Mouse (Mus musculus) cortical plate, adult 2 months (tissue): ENCODE data around the gene Tpsg1. TPM values are rescaled to one million over a fixed set of nuclear protein-coding genes. Genes with fewer than 3 reads are reported as not detected.
A peak's percentile ranks its signal among the peaks of the same experiment; 100 is the strongest.

Experiments used
- H3K27ac ChIP-seq: fragments of 200-500 bp; 2 replicates; pipeline ENCODE4 v1.5.1; 2012; ENCODE audit warnings: low read length, control low read depth, inconsistent platforms; ENCODE audit not compliant: insufficient read depth
- H3K4me1 ChIP-seq: fragments of 200-500 bp; 2 replicates; pipeline ENCODE4 v1.6.1; 2011; ENCODE audit warnings: low read length; ENCODE audit not compliant: control insufficient read depth, insufficient read depth
- H3K4me3 ChIP-seq: fragments of 200-500 bp; 2 replicates; pipeline ENCODE4 v1.5.1; 2011; ENCODE audit warnings: mild to moderate bottlenecking, low read length, control low read depth; ENCODE audit not compliant: insufficient read depth
- CTCF ChIP-seq: fragments of 200-500 bp; IDR thresholded peaks from 2 replicates; pipeline ENCODE4 v1.5.1; 2011; ENCODE audit warnings: mild to moderate bottlenecking, control low read depth, low read length; ENCODE audit not compliant: insufficient read depth; ENCODE audit errors: extremely low read depth
- POLR2A ChIP-seq: fragments of 200-500 bp; IDR thresholded peaks from 2 replicates; pipeline ENCODE4 v1.6.1; 2011; ENCODE audit warnings: mild to moderate bottlenecking, low read length, control low read depth; ENCODE audit not compliant: insufficient read depth; ENCODE audit errors: extremely low read depth
- polyA plus RNA-seq: library from polyadenylated mRNA; depleted of rRNA; stranded (reverse); fragments of >200 nt; gene quantifications from 2 replicates; pipeline ENCODE4 v1.2.3, GENCODE M21; 2012

Gene Tpsg1
- polyA plus RNA-seq, 1 experiment: not detected

GRCm38 (mm10) chr17:25405224-25405895 is 36.3 kb downstream of the Tpsg1 start:
- H3K27ac ChIP-seq: 0 out of 2 replicates have a peak overlapping the region, but pooled peaks have one; percentile 43
- H3K4me3 ChIP-seq: no peak overlapping the region
- peaks cover 19% of the 10 kb centered on the region for H3K4me1 ChIP-seq
- TF ChIP-seq CTCF (no peak), POLR2A (no peak)

GRCm38 (mm10) chr17:25406011-25406441 is 37.0 kb downstream of the Tpsg1 start:
- Histone ChIP-seq H3K4me1 (peaks cover 22% of the 10 kb centered on the region), H3K4me3 (no peak overlapping the region), H3K27ac (no peak overlapping the region)
- TF ChIP-seq CTCF: 0 out of 2 replicates have a peak, but pooled peaks have one; percentile 16
- TF ChIP-seq POLR2A: no peak

DNA sequence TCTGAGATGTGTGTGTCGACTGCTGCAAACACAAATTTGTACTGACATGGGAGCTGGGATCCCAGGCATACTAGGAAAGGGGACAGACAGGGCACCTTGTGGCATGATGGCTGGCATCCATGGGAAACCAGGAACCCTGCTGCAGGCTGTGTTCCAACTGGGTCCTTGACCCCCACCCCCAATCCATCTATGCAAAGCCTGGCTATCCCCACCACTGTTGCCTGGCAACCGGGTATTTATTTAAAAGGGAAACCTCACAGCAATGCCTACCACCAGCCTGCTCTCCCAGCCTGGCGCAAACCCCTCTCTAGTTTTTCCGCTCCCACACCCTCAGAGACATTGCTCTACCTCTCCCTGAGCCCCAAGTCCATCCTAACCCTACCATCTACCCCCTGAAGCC is 38.3 kb downstream of the Tpsg1 start:
- TF ChIP-seq CTCF: no peak
- TF ChIP-seq POLR2A: no peak
- H3K4me3 ChIP-seq: no peak overlapping the region
- H3K4me1 ChIP-seq: peaks cover 23% of the 10 kb centered on the region
- no peak overlapping the region for H3K27ac ChIP-seq

GRCm38 (mm10) chr17:25408302-25408999 is 39.4 kb downstream of the Tpsg1 start:
- no peak for TF ChIP-seq CTCF
- Histone ChIP-seq H3K4me1 (peaks cover 23% of the 10 kb centered on the region), H3K4me3 (no peak overlapping the region), H3K27ac (no peak overlapping the region)

GRCm38 (mm10) chr17:25409621-25410020 is 40.5 kb downstream of the Tpsg1 start:
- H3K4me3 ChIP-seq: no peak overlapping the region
- H3K4me1 ChIP-seq: peaks cover 23% of the 10 kb centered on the region
- H3K27ac ChIP-seq: no peak overlapping the region
- TF ChIP-seq CTCF (no peak), POLR2A (no peak)

DNA sequence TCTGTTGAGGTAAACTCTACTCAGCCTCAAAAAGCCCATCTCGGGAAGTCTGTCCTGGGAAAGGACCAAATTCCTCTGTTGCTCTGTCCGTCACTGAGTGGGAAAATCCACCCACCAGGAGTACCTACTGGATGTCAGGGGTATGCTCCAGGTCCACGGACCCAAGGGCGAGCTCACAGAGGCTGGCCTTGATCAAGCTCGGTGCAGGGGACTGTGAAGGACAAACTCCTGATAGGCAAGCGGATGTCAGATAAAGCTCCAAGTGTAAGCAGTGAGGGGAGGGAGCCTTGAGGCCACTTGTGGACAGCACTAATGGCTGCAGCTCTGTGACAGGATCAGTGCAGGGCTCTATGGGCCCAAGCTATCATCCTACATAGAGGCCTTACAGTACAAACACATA is 41.1 kb downstream of the Tpsg1 start:
- TF ChIP-seq POLR2A (no peak), CTCF (no peak)
- Histone ChIP-seq H3K27ac (no peak overlapping the region), H3K4me3 (no peak overlapping the region), H3K4me1 (peaks cover 23% of the 10 kb centered on the region)

DNA sequence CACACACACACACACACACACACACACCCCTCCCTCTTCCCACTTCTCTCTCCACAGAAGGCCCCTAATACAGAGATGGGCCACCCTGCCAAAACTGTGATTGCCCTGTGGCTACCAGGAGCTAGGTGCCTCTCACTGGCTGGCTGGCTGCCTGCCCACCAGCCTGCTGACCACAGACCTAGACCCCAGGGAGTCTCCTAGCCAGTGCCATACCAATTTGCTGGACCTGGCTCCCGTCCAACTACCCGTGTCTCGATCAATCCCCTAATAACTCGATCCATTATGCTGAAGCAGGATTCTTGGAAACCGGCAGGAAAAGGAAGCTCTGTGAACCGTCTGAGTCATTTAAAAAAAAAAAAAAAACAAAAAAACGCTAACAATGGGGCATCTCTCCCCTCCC is 41.7 kb downstream of the Tpsg1 start:
- Histone ChIP-seq H3K4me1 (peaks cover 20% of the 10 kb centered on the region), H3K27ac (no peak overlapping the region), H3K4me3 (no peak overlapping the region)
- TF ChIP-seq CTCF (no peak), POLR2A (no peak)

- TF ChIP-seq CTCF: no peak
- no peak for TF ChIP-seq POLR2A
- peaks cover 18% of the 10 kb centered on the region for H3K4me1 ChIP-seq
- H3K27ac ChIP-seq: no peak overlapping the region
- no peak overlapping the region for H3K4me3 ChIP-seq
These were observed 42.2 kb downstream of the Tpsg1 start for GRCm38 (mm10) chr17:25411251-25411650.

DNA sequence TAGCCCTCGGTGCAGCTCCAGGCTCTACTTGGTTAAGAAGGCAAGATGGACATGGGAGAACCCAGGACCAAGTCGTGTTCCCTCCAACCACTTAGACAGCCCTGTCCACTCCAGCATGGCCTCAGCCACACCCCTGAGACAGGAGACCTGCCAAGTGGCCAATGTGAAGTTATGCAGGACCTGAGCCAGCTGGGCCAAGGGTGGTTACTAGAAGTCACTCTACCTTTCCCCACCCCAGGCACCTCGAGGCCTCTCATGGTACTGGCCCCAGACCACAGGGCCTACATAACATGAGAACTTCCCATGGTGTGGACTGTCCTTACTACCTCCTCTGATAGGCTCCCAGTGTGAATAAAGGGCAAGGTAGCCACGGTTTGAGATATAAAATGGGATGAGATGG is 45.1 kb downstream of the Tpsg1 start:
- TF ChIP-seq CTCF: no peak
- no peak for TF ChIP-seq POLR2A
- Histone ChIP-seq H3K4me1 (peaks cover 14% of the 10 kb centered on the region), H3K4me3 (no peak overlapping the region), H3K27ac (no peak overlapping the region)

GRCm38 (mm10) chr17:25414917-25415316 is 45.8 kb downstream of the Tpsg1 start:
- TF ChIP-seq CTCF (no peak), POLR2A (no peak)
- H3K4me3 ChIP-seq: no peak overlapping the region
- H3K27ac ChIP-seq: no peak overlapping the region
- peaks cover 10% of the 10 kb centered on the region for H3K4me1 ChIP-seq

GRCm38 (mm10) chr17:25415421-25415913 is 46.4 kb downstream of the Tpsg1 start:
- H3K27ac ChIP-seq: no peak overlapping the region
- peaks cover 8% of the 10 kb centered on the region for H3K4me1 ChIP-seq
- TF ChIP-seq POLR2A (no peak), CTCF (no peak)

More at GRCm38 (mm10) chr17:25415421-25415913, 46.4 kb downstream of the Tpsg1 start:
- no peak overlapping the region for H3K4me3 ChIP-seq
